Mouse (Mus musculus): ENCODE results near the gene Hecw2. TPM values are rescaled to one million over a fixed set of nuclear protein-coding genes. Genes with fewer than 3 reads are reported as not detected.

Hecw2 gene
- polyA plus RNA-seq, 1 experiment from 2014 or later, result 2.9 TPM

DNA sequence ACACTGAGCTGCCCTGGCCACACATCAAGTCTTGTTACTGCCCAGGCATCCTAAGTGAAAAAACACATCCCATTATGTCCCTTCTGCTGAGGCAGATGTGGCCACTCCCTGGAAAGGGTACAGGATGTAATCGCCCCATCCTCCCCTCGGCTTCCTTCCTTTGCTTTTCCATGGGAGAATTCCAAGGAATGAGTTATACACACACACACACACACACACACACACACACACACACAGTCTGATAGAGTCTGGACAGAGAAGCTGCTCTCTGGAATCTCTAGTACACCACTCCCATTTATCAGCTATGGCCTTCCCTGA, 216.5 kb downstream of the Hecw2 start:
- no peak for DNase-seq (ENCODE audit: low spot score)
- WGBS, result 95% methylated on average over 2 of the region's 2 CpGs

DNA sequence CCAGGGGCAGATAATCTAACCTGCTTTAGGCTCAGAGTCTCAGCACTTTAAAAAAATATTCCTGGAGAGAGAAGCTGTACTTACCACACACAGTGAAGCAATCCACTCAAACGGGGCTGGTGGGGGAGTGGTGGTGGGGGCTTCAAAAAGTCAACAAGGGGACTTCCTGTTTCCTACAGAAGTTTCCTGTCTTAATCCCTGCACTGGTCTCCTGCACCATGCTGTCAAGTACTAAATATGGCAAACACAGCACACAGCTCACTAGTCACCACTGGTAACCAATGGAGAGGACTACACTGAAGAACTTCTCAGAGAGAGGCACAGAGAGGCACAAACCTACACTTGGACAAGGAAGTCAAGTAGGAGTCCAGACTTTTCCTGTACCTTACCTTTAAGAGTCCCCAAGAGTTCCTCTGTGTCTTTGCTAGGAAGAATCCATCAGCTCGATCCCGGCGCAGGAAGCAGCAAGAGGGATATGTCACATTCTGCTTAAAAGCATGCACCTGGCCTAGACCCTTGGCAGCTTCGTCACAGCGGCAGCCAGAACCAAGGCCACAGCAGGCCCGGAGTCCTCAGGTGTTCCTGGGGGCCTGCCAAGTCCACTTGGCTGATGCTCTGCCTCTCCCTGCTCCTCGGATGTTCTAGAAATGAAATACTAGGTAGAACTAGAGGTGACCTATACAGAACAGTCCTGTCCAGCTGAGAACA, 217.0 kb downstream of the Hecw2 start:
- no peaks in the 10 kb centered on the region for H3K4me1 ChIP-seq (replicated peaks; ENCODE audit: control insufficient read depth, insufficient read depth, low read length)
- ATAC-seq (replicated peaks; ENCODE audit: low FRiP score) (no peak), DNase-seq (ENCODE audit: low spot score) (no peak)
- no peak overlapping the region for H3K27ac ChIP-seq (ENCODE audit: low read depth, low read length)
- WGBS, result 83% methylated on average over 8 of the region's 8 CpGs
- H3K4me3 ChIP-seq (ENCODE audit: low read depth, low read length), result no peak overlapping the region
- no peaks in the 10 kb centered on the region for H3K36me3 ChIP-seq (ENCODE audit: control insufficient read depth, insufficient read depth, low read length)
- H3K9ac ChIP-seq (ENCODE audit: low read length), result no peak overlapping the region
- no peaks in the 10 kb centered on the region for H3K9me3 ChIP-seq (ENCODE audit: control insufficient read depth, low read length)
- H3K4me2 ChIP-seq (ENCODE audit: low read depth, low read length, severe bottlenecking), result no peak overlapping the region
- no peaks in the 10 kb centered on the region for H3K27me3 ChIP-seq (ENCODE audit: control insufficient read depth, insufficient read depth, low read length)

More for the DNA sequence above, 216.5 kb downstream of the Hecw2 start:
- Histone ChIP-seq H3K4me3 (ENCODE audit: low read depth, low read length) (no peak overlapping the region), H3K4me1 (replicated peaks; ENCODE audit: control insufficient read depth, insufficient read depth, low read length) (no peaks in the 10 kb centered on the region), H3K36me3 (ENCODE audit: control insufficient read depth, insufficient read depth, low read length) (no peaks in the 10 kb centered on the region), H3K27ac (ENCODE audit: low read depth, low read length) (no peak overlapping the region), H3K9me3 (ENCODE audit: control insufficient read depth, low read length) (no peaks in the 10 kb centered on the region), H3K4me2 (ENCODE audit: low read depth, low read length, severe bottlenecking) (no peak overlapping the region), H3K27me3 (ENCODE audit: control insufficient read depth, insufficient read depth, low read length) (no peaks in the 10 kb centered on the region), H3K9ac (ENCODE audit: low read length) (no peak overlapping the region)
- ATAC-seq (replicated peaks; ENCODE audit: low FRiP score), result no peak

DNA sequence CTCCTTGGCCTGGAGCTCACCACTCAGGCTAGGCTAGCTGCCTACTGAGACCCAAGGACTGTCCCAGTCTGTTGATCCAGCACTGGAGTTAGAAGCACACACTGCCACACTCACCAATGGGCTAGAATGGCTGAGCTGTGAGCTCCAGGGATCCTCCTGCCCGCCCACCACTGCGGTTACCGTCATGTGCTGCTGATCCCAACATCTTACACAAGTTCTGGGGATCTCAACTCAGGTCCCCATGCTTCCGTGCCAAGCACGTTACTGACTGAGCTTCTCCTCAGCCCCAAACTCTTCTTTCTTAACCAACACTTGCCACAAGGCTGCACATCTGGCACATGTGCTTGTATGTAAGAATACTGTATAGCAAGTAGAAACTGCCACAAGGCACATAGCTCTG, 218.2 kb downstream of the Hecw2 start:
- no peaks in the 10 kb centered on the region for H3K27me3 ChIP-seq (ENCODE audit: control insufficient read depth, insufficient read depth, low read length)
- no peak overlapping the region for H3K27ac ChIP-seq (ENCODE audit: low read depth, low read length)
- no peak overlapping the region for H3K4me3 ChIP-seq (ENCODE audit: low read depth, low read length)
- H3K9ac ChIP-seq (ENCODE audit: low read length), result no peak overlapping the region
- no peak for ATAC-seq (replicated peaks; ENCODE audit: low FRiP score)
- no peaks in the 10 kb centered on the region for H3K36me3 ChIP-seq (ENCODE audit: control insufficient read depth, insufficient read depth, low read length)
- WGBS, result 90% methylated on average over 5 of the region's 5 CpGs
- no peak for DNase-seq (ENCODE audit: low spot score)
- no peak overlapping the region for H3K4me2 ChIP-seq (ENCODE audit: low read depth, low read length, severe bottlenecking)
- no peaks in the 10 kb centered on the region for H3K9me3 ChIP-seq (ENCODE audit: control insufficient read depth, low read length)
- no peaks in the 10 kb centered on the region for H3K4me1 ChIP-seq (replicated peaks; ENCODE audit: control insufficient read depth, insufficient read depth, low read length)

DNA sequence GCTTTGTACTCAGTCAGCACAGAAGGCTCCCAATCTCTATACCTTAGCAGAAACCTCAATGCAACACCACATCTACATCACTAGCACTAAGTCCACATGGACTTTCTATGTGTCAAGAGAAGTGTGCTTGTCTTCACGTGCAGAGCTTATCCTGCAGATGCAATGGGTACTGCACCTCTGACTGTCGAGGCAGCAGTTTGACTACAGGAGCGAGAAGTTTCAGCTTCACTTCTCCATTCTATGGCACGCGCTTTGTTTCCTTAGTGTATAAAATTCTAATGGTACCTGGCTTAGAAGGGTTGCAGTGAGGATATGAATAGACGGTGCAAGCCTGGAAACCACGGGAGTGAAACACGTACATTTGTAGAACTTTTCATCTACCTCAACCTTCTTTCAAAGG, 218.9 kb downstream of the Hecw2 start:
- H3K9me3 ChIP-seq (ENCODE audit: control insufficient read depth, low read length), result no peaks in the 10 kb centered on the region
- no peak overlapping the region for H3K4me3 ChIP-seq (ENCODE audit: low read depth, low read length)
- H3K27ac ChIP-seq (ENCODE audit: low read depth, low read length), result no peak overlapping the region
- no peaks in the 10 kb centered on the region for H3K4me1 ChIP-seq (replicated peaks; ENCODE audit: control insufficient read depth, insufficient read depth, low read length)
- DNase-seq (ENCODE audit: low spot score), result no peak
- H3K9ac ChIP-seq (ENCODE audit: low read length), result no peak overlapping the region
- H3K27me3 ChIP-seq (ENCODE audit: control insufficient read depth, insufficient read depth, low read length), result no peaks in the 10 kb centered on the region
- no peak overlapping the region for H3K4me2 ChIP-seq (ENCODE audit: low read depth, low read length, severe bottlenecking)
- WGBS, result 91% methylated on average over 8 of the region's 8 CpGs
- ATAC-seq (replicated peaks; ENCODE audit: low FRiP score), result no peak
- H3K36me3 ChIP-seq (ENCODE audit: control insufficient read depth, insufficient read depth, low read length), result no peaks in the 10 kb centered on the region

DNA sequence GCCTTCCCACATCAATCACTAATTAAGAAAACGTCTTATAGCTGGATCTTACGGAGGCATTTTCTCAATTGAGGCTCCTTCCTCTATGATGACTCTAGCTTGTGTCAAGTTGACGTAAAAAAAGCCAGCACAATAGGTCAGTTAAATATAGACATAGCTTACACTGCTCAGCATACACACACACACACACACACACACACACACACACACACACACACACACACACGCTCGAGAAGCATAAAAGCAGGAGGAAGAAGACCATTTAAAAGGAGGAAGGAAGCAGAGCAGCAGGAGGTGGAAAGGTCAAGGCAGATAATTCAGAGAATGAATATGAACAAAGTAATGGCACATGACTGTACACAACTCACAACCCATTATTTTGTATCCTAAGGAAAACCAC, 220.0 kb downstream of the Hecw2 start:
- DNase-seq (ENCODE audit: low spot score), result no peak
- Histone ChIP-seq H3K9ac (ENCODE audit: low read length) (no peak overlapping the region), H3K27ac (ENCODE audit: low read depth, low read length) (no peak overlapping the region), H3K4me1 (replicated peaks; ENCODE audit: control insufficient read depth, insufficient read depth, low read length) (no peaks in the 10 kb centered on the region), H3K4me3 (ENCODE audit: low read depth, low read length) (no peak overlapping the region), H3K4me2 (ENCODE audit: low read depth, low read length, severe bottlenecking) (no peak overlapping the region), H3K36me3 (ENCODE audit: control insufficient read depth, insufficient read depth, low read length) (no peaks in the 10 kb centered on the region), H3K27me3 (ENCODE audit: control insufficient read depth, insufficient read depth, low read length) (no peaks in the 10 kb centered on the region), H3K9me3 (ENCODE audit: control insufficient read depth, low read length) (no peaks in the 10 kb centered on the region)
- WGBS, result 75% methylated on average over 5 of the region's 5 CpGs
- no peak for ATAC-seq (replicated peaks; ENCODE audit: low FRiP score)

DNA sequence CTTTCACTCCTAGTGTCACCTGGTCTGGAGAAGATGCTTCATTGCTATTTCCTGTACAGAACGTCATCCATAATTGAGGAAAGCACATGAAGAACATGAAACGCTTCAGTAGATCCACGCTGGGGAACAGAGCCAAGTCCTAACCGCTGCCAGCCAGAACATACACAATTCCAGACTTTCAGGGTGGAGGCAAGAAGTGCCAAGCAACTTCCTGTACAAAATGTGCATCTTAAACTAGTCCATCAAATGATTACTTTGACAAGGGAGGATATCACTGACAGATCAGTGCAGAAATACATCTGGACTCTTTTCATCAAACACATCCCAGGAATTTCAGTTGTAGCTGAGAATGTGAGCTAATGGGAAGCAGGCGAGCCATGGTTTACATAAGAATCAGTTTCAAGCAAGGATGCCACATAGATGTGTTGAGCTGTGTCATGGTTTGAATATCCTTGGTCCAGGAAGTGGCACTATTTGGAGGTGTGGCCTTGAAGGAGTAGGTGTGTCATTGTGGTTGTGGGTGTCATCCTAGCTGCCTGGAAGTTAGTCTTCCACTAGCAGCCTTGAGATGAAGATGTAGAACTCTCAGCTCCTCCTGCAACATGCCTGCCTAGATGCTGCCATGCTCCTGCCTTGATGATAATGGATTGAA, 224.5 kb downstream of the Hecw2 start:
- Histone ChIP-seq H3K4me2 (ENCODE audit: low read depth, low read length, severe bottlenecking) (no peak overlapping the region), H3K9ac (ENCODE audit: low read length) (no peak overlapping the region), H3K4me1 (replicated peaks; ENCODE audit: control insufficient read depth, insufficient read depth, low read length) (no peaks in the 10 kb centered on the region), H3K27me3 (ENCODE audit: control insufficient read depth, insufficient read depth, low read length) (no peaks in the 10 kb centered on the region), H3K4me3 (ENCODE audit: low read depth, low read length) (no peak overlapping the region), H3K36me3 (ENCODE audit: control insufficient read depth, insufficient read depth, low read length) (no peaks in the 10 kb centered on the region), H3K27ac (ENCODE audit: low read depth, low read length) (no peak overlapping the region), H3K9me3 (ENCODE audit: control insufficient read depth, low read length) (no peaks in the 10 kb centered on the region)
- DNase-seq (ENCODE audit: low spot score), result no peak
- ATAC-seq (replicated peaks; ENCODE audit: low FRiP score), result no peak
- 84% methylated on average over 5 of the region's 5 CpGs for WGBS

DNA sequence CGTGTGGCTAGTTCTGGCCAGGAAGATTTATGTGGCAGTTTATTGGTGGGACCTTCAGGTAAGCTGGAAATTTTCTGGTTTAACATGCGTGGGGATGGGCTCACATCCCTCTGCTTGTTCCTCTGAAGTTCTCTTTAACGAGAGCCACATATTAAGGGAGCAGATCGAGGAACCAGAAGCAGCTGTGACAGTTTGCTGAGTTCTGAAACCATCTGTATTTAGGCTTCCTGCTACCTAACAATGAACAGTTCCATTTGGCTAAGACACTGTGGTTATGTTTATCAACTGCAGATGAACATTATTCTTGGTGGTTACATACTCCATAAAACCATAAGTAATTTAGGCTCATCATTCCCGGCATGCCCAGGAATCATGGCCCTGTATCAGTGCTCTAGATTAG, 242.6 kb downstream of the Hecw2 start:
- Histone ChIP-seq H3K9me3 (ENCODE audit: control insufficient read depth, low read length) (no peaks in the 10 kb centered on the region), H3K4me2 (ENCODE audit: low read depth, low read length, severe bottlenecking) (no peak overlapping the region), H3K36me3 (ENCODE audit: control insufficient read depth, insufficient read depth, low read length) (no peaks in the 10 kb centered on the region), H3K9ac (ENCODE audit: low read length) (no peak overlapping the region), H3K27me3 (ENCODE audit: control insufficient read depth, insufficient read depth, low read length) (no peaks in the 10 kb centered on the region), H3K27ac (ENCODE audit: low read depth, low read length) (no peak overlapping the region), H3K4me3 (ENCODE audit: low read depth, low read length) (no peak overlapping the region), H3K4me1 (replicated peaks; ENCODE audit: control insufficient read depth, insufficient read depth, low read length) (no peaks in the 10 kb centered on the region)
- WGBS, result 92% methylated on average over 5 of the region's 5 CpGs
- no peak for DNase-seq (ENCODE audit: low spot score)
- ATAC-seq (replicated peaks; ENCODE audit: low FRiP score), result no peak

DNA sequence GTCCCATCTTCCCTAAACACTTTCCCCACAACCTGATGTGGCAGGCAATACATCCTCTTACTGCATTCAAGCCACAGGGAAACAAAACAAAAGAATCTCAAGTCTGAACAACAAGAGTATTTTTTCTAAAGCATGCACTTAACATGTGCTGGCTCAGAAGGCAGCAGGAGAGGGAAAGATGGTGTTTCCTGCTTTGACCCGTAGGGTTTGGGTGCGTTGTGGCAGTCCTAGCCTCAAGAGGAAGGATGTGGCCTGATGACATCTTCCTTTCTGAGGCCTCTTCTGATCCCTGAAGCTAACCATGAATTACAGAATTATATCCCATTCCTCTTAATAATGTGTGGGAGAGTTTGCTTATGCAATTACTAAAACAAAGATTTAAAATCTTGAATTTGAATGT, 249.2 kb downstream of the Hecw2 start:
- 84% methylated on average over 2 of the region's 2 CpGs for WGBS
- no peak overlapping the region for H3K4me3 ChIP-seq (ENCODE audit: low read depth, low read length)
- no peak overlapping the region for H3K9ac ChIP-seq (ENCODE audit: low read length)
- no peaks in the 10 kb centered on the region for H3K36me3 ChIP-seq (ENCODE audit: control insufficient read depth, insufficient read depth, low read length)
- no peak overlapping the region for H3K4me2 ChIP-seq (ENCODE audit: low read depth, low read length, severe bottlenecking)
- no peaks in the 10 kb centered on the region for H3K9me3 ChIP-seq (ENCODE audit: control insufficient read depth, low read length)
- no peak for ATAC-seq (replicated peaks; ENCODE audit: low FRiP score)
- H3K27me3 ChIP-seq (ENCODE audit: control insufficient read depth, insufficient read depth, low read length), result no peaks in the 10 kb centered on the region; the same call in 1 of the 2 replicates
- DNase-seq (ENCODE audit: low spot score), result no peak
- H3K27ac ChIP-seq (ENCODE audit: low read depth, low read length), result no peak overlapping the region
- H3K4me1 ChIP-seq (replicated peaks; ENCODE audit: control insufficient read depth, insufficient read depth, low read length), result no peaks in the 10 kb centered on the region

DNA sequence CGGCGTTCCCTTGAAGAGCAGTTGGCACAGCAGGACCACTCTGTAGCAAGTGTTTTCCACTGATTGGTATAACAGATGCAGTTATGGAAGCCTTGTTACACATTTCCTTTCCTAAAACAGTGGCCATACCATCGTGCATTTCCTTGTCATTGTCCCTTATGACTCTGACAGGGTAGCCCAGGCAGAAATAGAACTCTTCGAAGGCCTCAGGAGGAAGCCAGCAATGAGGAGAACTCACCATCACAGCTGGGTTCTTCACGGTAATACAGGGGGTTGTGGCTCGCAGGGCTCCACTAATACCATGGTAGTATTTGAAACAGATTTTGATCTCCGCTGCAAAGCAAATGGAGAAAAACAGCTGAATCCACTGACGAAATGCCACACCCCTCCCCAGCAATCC, 252.5 kb downstream of the Hecw2 start:
- Histone ChIP-seq H3K9ac (ENCODE audit: low read length) (no peak overlapping the region), H3K4me1 (replicated peaks; ENCODE audit: control insufficient read depth, insufficient read depth, low read length) (no peaks in the 10 kb centered on the region), H3K27me3 (ENCODE audit: control insufficient read depth, insufficient read depth, low read length) (no peaks in the 10 kb centered on the region; the same call in 1 of the 2 replicates), H3K27ac (ENCODE audit: low read depth, low read length) (no peak overlapping the region), H3K36me3 (ENCODE audit: control insufficient read depth, insufficient read depth, low read length) (no peaks in the 10 kb centered on the region), H3K9me3 (ENCODE audit: control insufficient read depth, low read length) (no peaks in the 10 kb centered on the region), H3K4me3 (ENCODE audit: low read depth, low read length) (no peak overlapping the region), H3K4me2 (ENCODE audit: low read depth, low read length, severe bottlenecking) (no peak overlapping the region)
- no peak for ATAC-seq (replicated peaks; ENCODE audit: low FRiP score)
- 84% methylated on average over 8 of the region's 8 CpGs for WGBS
- DNase-seq (ENCODE audit: low spot score), result no peak

Data from forebrain, embryonic 11.5 days (tissue).